Mouse (Mus musculus) liver, embryonic 14.5 days (tissue): ENCODE data around the gene Hspd1. TPM values are rescaled to one million over a fixed set of nuclear protein-coding genes. Genes with fewer than 3 reads are reported as not detected.
A peak's percentile ranks its signal among the peaks of the same experiment; 100 is the strongest.

Experiments
- ATAC-seq: fragments of 200-750 bp; cut with Nextera tagmentation; 2 replicates; pipeline ENCODE4 v1.8.0; 2017; ENCODE audit warnings: moderate number of reproducible peaks, mild to moderate bottlenecking, moderate library complexity; ENCODE audit not compliant: insufficient read depth
- DNase-seq, 3 experiments: peaks; one replicate each; pipeline ENCODE4 v3.0.0-alpha.2; 2012 to 2013; ENCODE audit warnings: low read depth in 3 of 3, low spot score in 3 of 3
- H3K27ac ChIP-seq: fragments of 300-500 bp; sonication (generic); 2 replicates; pipeline ENCODE4 v1.5.1; 2014; ENCODE audit warnings: moderate library complexity, mild to moderate bottlenecking, control low read depth, inconsistent platforms
- H3K27me3 ChIP-seq: fragments of 300-500 bp; sonication (generic); 2 replicates; pipeline ENCODE4 v1.6.1; 2014; ENCODE audit warnings: mild to moderate bottlenecking, low read length, moderate library complexity; ENCODE audit not compliant: control insufficient read depth, insufficient read depth
- H3K36me3 ChIP-seq: fragments of 300-500 bp; sonication (generic); replicated peaks from 2 replicates; pipeline ENCODE4 v1.6.1; 2014; ENCODE audit warnings: low read depth; ENCODE audit not compliant: control insufficient read depth, insufficient read depth
- H3K4me1 ChIP-seq, 2 experiments: fragments of 200-500 bp in 1 of 2; fragments of 300-500 bp in 1 of 2; sonication (generic) in 1 of 2; replicated peaks; 2 replicates each; pipeline ENCODE4 v1.6.1; 2012 to 2014; ENCODE audit warnings: antibody characterized with exemption in 1 of 2, inconsistent platforms in 1 of 2, low read length in 1 of 2; ENCODE audit not compliant: control insufficient read depth in 2 of 2, insufficient read depth in 2 of 2
- H3K4me2 ChIP-seq: fragments of 300-500 bp; sonication (generic); 2 replicates; pipeline ENCODE4 v1.6.1; 2014; ENCODE audit warnings: low read depth, mild to moderate bottlenecking, control low read depth, moderate library complexity
- H3K4me3 ChIP-seq, 2 experiments: fragments of 200-500 bp in 1 of 2; fragments of 300-500 bp in 1 of 2; sonication (generic) in 1 of 2; 2 replicates each; pipeline ENCODE4 v1.5.1; 2012 to 2014; ENCODE audit warnings: low read depth in 2 of 2, low read length in 2 of 2, mild to moderate bottlenecking in 2 of 2, control low read depth in 1 of 2, inconsistent platforms in 1 of 2, moderate library complexity in 1 of 2; ENCODE audit not compliant: insufficient read depth in 1 of 2
- H3K9ac ChIP-seq: fragments of 300-500 bp; sonication (generic); replicated peaks from 2 replicates; pipeline ENCODE4 v1.6.1; 2014; ENCODE audit warnings: mild to moderate bottlenecking, control low read depth, moderate library complexity
- H3K9me3 ChIP-seq: fragments of 300-500 bp; sonication (generic); 2 replicates; pipeline ENCODE4 v1.6.1; 2016; ENCODE audit warnings: low read length, mixed read lengths; ENCODE audit not compliant: control insufficient read depth
- CTCF ChIP-seq: IDR thresholded peaks from 2 replicates; pipeline ENCODE4 v1.5.1; 2016; ENCODE audit warnings: antibody characterized with exemption, low read depth, control low read depth
- EP300 ChIP-seq: IDR thresholded peaks from 2 replicates; pipeline ENCODE4 v1.6.1; 2016; ENCODE audit warnings: antibody characterized with exemption, low read depth
- WGBS: fragments of 180-500 bp; shearing (Covaris S2); extraction: QIAGEN DNeasy Blood & Tissue Kit; methylation state at CpG from one replicate; pipeline ENCODE4 v1.1.7; 2014; ENCODE audit not compliant: insufficient replicate concordance; 5-methylcytosine and 5-hydroxymethylcytosine counted together
- polyA plus RNA-seq, 2 experiments: library from polyadenylated mRNA; depleted of rRNA in 1 of 2; stranded (reverse) in 1 of 2; unstranded in 1 of 2; fragments of >200 nt; fragmentation: Nextera tagmentation in 1 of 2; extraction: Ambion mirVana in 1 of 2; gene quantifications; 2 replicates each; pipeline versions ENCODE4 v1.2.1 to v1.2.3; 2012 to 2014

The Hspd1 gene
- polyA plus RNA-seq, 2 experiments: 163 to 241 TPM

GRCm38 (mm10) chr1:55088611-55089497, 811 bp upstream of the Hspd1 start:
- TF ChIP-seq EP300: no peak
- no peak for TF ChIP-seq CTCF
- Histone ChIP-seq H3K4me2 (peak overlapping the region; percentile 94), H3K9ac (peak overlapping the region; percentile 89), H3K4me1 (peaks cover 6 to 25% of the 10 kb centered on the region in 2 experiments; a peak in 3 of 4 replicates), H3K27ac (peak overlapping the region; percentile 43), H3K4me3 (peak overlapping the region; percentile 83 to 84), H3K36me3 (peaks cover 24% of the 10 kb centered on the region), H3K9me3 (no peaks in the 10 kb centered on the region), H3K27me3 (no peaks in the 10 kb centered on the region)
- WGBS: 3% methylated on average over 16 of the region's 16 CpGs
- DNase-seq (no peak), ATAC-seq (no peak)

GRCm38 (mm10) chr1:55087401-55087904, 590 bp downstream of the Hspd1 start:
- peak; percentile 39 for ATAC-seq
- Histone ChIP-seq H3K9me3 (no peaks in the 10 kb centered on the region), H3K27me3 (no peaks in the 10 kb centered on the region), H3K4me1 (peaks cover 6 to 28% of the 10 kb centered on the region in 2 experiments; a peak in 3 of 4 replicates), H3K36me3 (peaks cover 37% of the 10 kb centered on the region), H3K9ac (peak overlapping the region; percentile 89), H3K4me3 (peak overlapping the region; percentile 83 to 84), H3K27ac (peak overlapping the region; percentile 67), H3K4me2 (peak overlapping the region; percentile 94)
- under 1% methylated on average over 49 of the region's 57 CpGs for WGBS
- peak in 1 of 3 experiments; percentile 30 for DNase-seq
- TF ChIP-seq CTCF: no peak
- TF ChIP-seq EP300: no peak

GRCm38 (mm10) chr1:55086868-55087400, 1.1 kb downstream of the Hspd1 start:
- TF ChIP-seq EP300: no peak
- TF ChIP-seq CTCF: no peak
- DNase-seq: peak in 1 of 3 experiments; percentile 40

GRCm38 (mm10) chr1:55085781-55086366, 2.2 kb downstream of the Hspd1 start:
- TF ChIP-seq CTCF (peak; percentile 34; the same call in 1 of the 2 replicates), EP300 (no peak)
- H3K4me3 ChIP-seq: peak overlapping the region; percentile 61 to 83
- H3K27me3 ChIP-seq: no peaks in the 10 kb centered on the region
- no peaks in the 10 kb centered on the region for H3K9me3 ChIP-seq
- H3K9ac ChIP-seq: peak overlapping the region; percentile 89
- 22% methylated on average over 7 of the region's 7 CpGs for WGBS
- peak overlapping the region; percentile 94 for H3K4me2 ChIP-seq
- peaks cover 46% of the 10 kb centered on the region for H3K36me3 ChIP-seq
- peaks cover 6 to 21% of the 10 kb centered on the region in 2 experiments; a peak in 3 of 4 replicates for H3K4me1 ChIP-seq
- H3K27ac ChIP-seq: peak overlapping the region; percentile 31
- ATAC-seq: no peak
- DNase-seq: no peak

More at GRCm38 (mm10) chr1:55086868-55087400, 1.1 kb downstream of the Hspd1 start:
- Histone ChIP-seq H3K27ac (peak overlapping the region; percentile 67), H3K4me2 (peak overlapping the region; percentile 94), H3K27me3 (no peaks in the 10 kb centered on the region), H3K4me1 (peaks cover 6 to 26% of the 10 kb centered on the region in 2 experiments; a peak in 3 of 4 replicates), H3K4me3 (peak overlapping the region; percentile 83 to 84), H3K36me3 (peaks cover 43% of the 10 kb centered on the region), H3K9ac (peak overlapping the region; percentile 89), H3K9me3 (no peaks in the 10 kb centered on the region)
- WGBS: under 1% methylated on average over 13 of the region's 13 CpGs
- peak; percentile 5; the same call in 1 of the 2 replicates for ATAC-seq

- Histone ChIP-seq H3K9ac (no peak overlapping the region), H3K27me3 (no peaks in the 10 kb centered on the region), H3K4me3 (no peak overlapping the region), H3K27ac (no peak overlapping the region), H3K4me1 (peaks cover 3 to 16% of the 10 kb centered on the region in 2 experiments; a peak in 2 of 4 replicates), H3K36me3 (peaks cover 70% of the 10 kb centered on the region), H3K4me2 (no peak overlapping the region), H3K9me3 (no peaks in the 10 kb centered on the region)
- DNase-seq (no peak), ATAC-seq (no peak)
- TF ChIP-seq CTCF (peak; percentile 59), EP300 (no peak)
- 59% methylated on average over 1 of the region's 1 CpGs for WGBS
Observed at GRCm38 (mm10) chr1:55082106-55082505, 5.9 kb downstream of the Hspd1 start.
